Mouse (Mus musculus) bone marrow macrophage, adult 2 months (primary cell): ENCODE results near the gene Serpinf1. TPM values are rescaled to one million over a fixed set of nuclear protein-coding genes. Genes with fewer than 3 reads are reported as not detected.

ENCODE experiments used
- H3K27ac ChIP-seq: 2 replicates; pipeline ENCODE4 v1.5.1; 2012; ENCODE audit warnings: low read depth, low read length; ENCODE audit not compliant: insufficient read depth
- H3K4me1 ChIP-seq: 2 replicates; pipeline ENCODE4 v1.6.1; 2012; ENCODE audit warnings: low read length; ENCODE audit not compliant: control insufficient read depth, insufficient read depth
- H3K4me3 ChIP-seq: 2 replicates; pipeline ENCODE4 v1.5.1; 2012; ENCODE audit warnings: mild to moderate bottlenecking, low read length, moderate library complexity; ENCODE audit not compliant: insufficient read depth
- CTCF ChIP-seq: IDR thresholded peaks from 2 replicates; pipeline ENCODE4 v1.5.1; 2012; ENCODE audit warnings: low read depth, mild to moderate bottlenecking, low read length, moderate library complexity
- POLR2A ChIP-seq: IDR thresholded peaks from 2 replicates; pipeline ENCODE4 v1.6.1; 2012; ENCODE audit warnings: mild to moderate bottlenecking, low read depth, low read length, borderline replicate concordance
- polyA plus RNA-seq: library from polyadenylated mRNA; stranded (reverse); fragments of >200 nt; gene quantifications from 2 replicates; pipeline ENCODE4 v1.2.4, GENCODE M21; 2012; ENCODE audit not compliant: missing spikeins, insufficient read depth, insufficient read length

The Serpinf1 gene
- polyA plus RNA-seq: 8.6 and 9.9 TPM in 2 replicates

- Histone ChIP-seq H3K27ac (no peak within 1 kb of the TSS), H3K4me1 (no peaks in the 10 kb centered on the region), H3K4me3 (no peak within 1 kb of the TSS)
- TF ChIP-seq POLR2A (no peak), CTCF (no peak)
Measured at GRCm38 (mm10) chr11:75422013-75422792, at the start of gene Serpinf1. Gene Serpinf1, minus strand, starts transcription at chr11:75422701.

- peaks cover 2% of the 10 kb centered on the region; the same call in 1 of the 2 replicates for H3K4me1 ChIP-seq
- H3K27ac ChIP-seq: no peak overlapping the region
- TF ChIP-seq CTCF (no peak), POLR2A (no peak)
- H3K4me3 ChIP-seq: no peak overlapping the region
Measured at GRCm38 (mm10) chr11:75470675-75471074, 48.2 kb upstream of the Serpinf1 start.

- H3K4me1 ChIP-seq: peaks cover 7% of the 10 kb centered on the region; the same call in 1 of the 2 replicates
- TF ChIP-seq POLR2A: no peak
- TF ChIP-seq CTCF: no peak
- no peak overlapping the region for H3K27ac ChIP-seq
- no peak overlapping the region for H3K4me3 ChIP-seq
Measured at GRCm38 (mm10) chr11:75469261-75469660, 46.8 kb upstream of the Serpinf1 start.

- H3K4me3 ChIP-seq: no peak overlapping the region
- TF ChIP-seq CTCF (no peak), POLR2A (no peak)
- no peak overlapping the region for H3K27ac ChIP-seq
- H3K4me1 ChIP-seq: peaks cover 10% of the 10 kb centered on the region
Measured at GRCm38 (mm10) chr11:75468410-75468809, 45.9 kb upstream of the Serpinf1 start.

GRCm38 (mm10) chr11:75467512-75468215 is 45.2 kb upstream of the Serpinf1 start:
- H3K4me3 ChIP-seq: no peak overlapping the region

GRCm38 (mm10) chr11:75466731-75467505 is 44.4 kb upstream of the Serpinf1 start:
- Histone ChIP-seq H3K4me3 (no peak overlapping the region), H3K27ac (no peak overlapping the region), H3K4me1 (peaks cover 15% of the 10 kb centered on the region)
- no peak for TF ChIP-seq POLR2A
- no peak for TF ChIP-seq CTCF

More at GRCm38 (mm10) chr11:75467512-75468215, 45.2 kb upstream of the Serpinf1 start:
- TF ChIP-seq CTCF (no peak), POLR2A (no peak)
- no peak overlapping the region for H3K27ac ChIP-seq
- peaks cover 13% of the 10 kb centered on the region for H3K4me1 ChIP-seq

- TF ChIP-seq POLR2A (no peak), CTCF (no peak)
- H3K4me1 ChIP-seq: peaks cover 18% of the 10 kb centered on the region
- no peak overlapping the region for H3K27ac ChIP-seq
- no peak overlapping the region for H3K4me3 ChIP-seq
Measured at GRCm38 (mm10) chr11:75465051-75465450, 42.5 kb upstream of the Serpinf1 start.

GRCm38 (mm10) chr11:75464417-75464816 is 41.9 kb upstream of the Serpinf1 start:
- Histone ChIP-seq H3K27ac (no peak overlapping the region), H3K4me1 (peaks cover 24% of the 10 kb centered on the region), H3K4me3 (no peak overlapping the region)
- TF ChIP-seq CTCF: no peak

- Histone ChIP-seq H3K27ac (no peak overlapping the region), H3K4me3 (peak overlapping the region; percentile 3; the same call in 1 of the 2 replicates), H3K4me1 (peaks cover 30% of the 10 kb centered on the region)
- TF ChIP-seq CTCF (no peak), POLR2A (no peak)
Measured at GRCm38 (mm10) chr11:75463624-75464023, 41.1 kb upstream of the Serpinf1 start.

GRCm38 (mm10) chr11:75462865-75463336 is 40.4 kb upstream of the Serpinf1 start:
- peak overlapping the region; percentile 70 for H3K27ac ChIP-seq
- peaks cover 35% of the 10 kb centered on the region for H3K4me1 ChIP-seq
- H3K4me3 ChIP-seq: peak overlapping the region; percentile 91

More at GRCm38 (mm10) chr11:75462865-75463336, 40.4 kb upstream of the Serpinf1 start:
- TF ChIP-seq CTCF (no peak), POLR2A (no peak)
